Mouse (Mus musculus) liver, embryonic 14.5 days (tissue): ENCODE data around the gene Nudt4. TPM values are rescaled to one million over a fixed set of nuclear protein-coding genes. Genes with fewer than 3 reads are reported as not detected.

Experiments used
- ATAC-seq: fragments of 200-750 bp; cut with Nextera tagmentation; 2 replicates; pipeline ENCODE4 v1.8.0; 2017; ENCODE audit warnings: moderate number of reproducible peaks, mild to moderate bottlenecking, moderate library complexity; ENCODE audit not compliant: insufficient read depth
- DNase-seq, 3 experiments: peaks; one replicate each; pipeline ENCODE4 v3.0.0-alpha.2; 2012 to 2013; ENCODE audit warnings: low read depth in 3 of 3, low spot score in 3 of 3
- H3K27ac ChIP-seq: fragments of 300-500 bp; sonication (generic); 2 replicates; pipeline ENCODE4 v1.5.1; 2014; ENCODE audit warnings: moderate library complexity, mild to moderate bottlenecking, control low read depth, inconsistent platforms
- H3K27me3 ChIP-seq: fragments of 300-500 bp; sonication (generic); 2 replicates; pipeline ENCODE4 v1.6.1; 2014; ENCODE audit warnings: mild to moderate bottlenecking, low read length, moderate library complexity; ENCODE audit not compliant: control insufficient read depth, insufficient read depth
- H3K36me3 ChIP-seq: fragments of 300-500 bp; sonication (generic); replicated peaks from 2 replicates; pipeline ENCODE4 v1.6.1; 2014; ENCODE audit warnings: low read depth; ENCODE audit not compliant: control insufficient read depth, insufficient read depth
- H3K4me1 ChIP-seq, 2 experiments: fragments of 200-500 bp in 1 of 2; fragments of 300-500 bp in 1 of 2; sonication (generic) in 1 of 2; replicated peaks; 2 replicates each; pipeline ENCODE4 v1.6.1; 2012 to 2014; ENCODE audit warnings: antibody characterized with exemption in 1 of 2, inconsistent platforms in 1 of 2, low read length in 1 of 2; ENCODE audit not compliant: control insufficient read depth in 2 of 2, insufficient read depth in 2 of 2
- H3K4me2 ChIP-seq: fragments of 300-500 bp; sonication (generic); 2 replicates; pipeline ENCODE4 v1.6.1; 2014; ENCODE audit warnings: low read depth, mild to moderate bottlenecking, control low read depth, moderate library complexity
- H3K4me3 ChIP-seq, 2 experiments: fragments of 200-500 bp in 1 of 2; fragments of 300-500 bp in 1 of 2; sonication (generic) in 1 of 2; 2 replicates each; pipeline ENCODE4 v1.5.1; 2012 to 2014; ENCODE audit warnings: low read depth in 2 of 2, low read length in 2 of 2, mild to moderate bottlenecking in 2 of 2, control low read depth in 1 of 2, inconsistent platforms in 1 of 2, moderate library complexity in 1 of 2; ENCODE audit not compliant: insufficient read depth in 1 of 2
- H3K9ac ChIP-seq: fragments of 300-500 bp; sonication (generic); replicated peaks from 2 replicates; pipeline ENCODE4 v1.6.1; 2014; ENCODE audit warnings: mild to moderate bottlenecking, control low read depth, moderate library complexity
- H3K9me3 ChIP-seq: fragments of 300-500 bp; sonication (generic); 2 replicates; pipeline ENCODE4 v1.6.1; 2016; ENCODE audit warnings: low read length, mixed read lengths; ENCODE audit not compliant: control insufficient read depth
- CTCF ChIP-seq: IDR thresholded peaks from 2 replicates; pipeline ENCODE4 v1.5.1; 2016; ENCODE audit warnings: antibody characterized with exemption, low read depth, control low read depth
- EP300 ChIP-seq: IDR thresholded peaks from 2 replicates; pipeline ENCODE4 v1.6.1; 2016; ENCODE audit warnings: antibody characterized with exemption, low read depth
- WGBS: fragments of 180-500 bp; shearing (Covaris S2); extraction: QIAGEN DNeasy Blood & Tissue Kit; methylation state at CpG from one replicate; pipeline ENCODE4 v1.1.7; 2014; ENCODE audit not compliant: insufficient replicate concordance; 5-methylcytosine and 5-hydroxymethylcytosine counted together
- polyA plus RNA-seq, 2 experiments: library from polyadenylated mRNA; depleted of rRNA in 1 of 2; stranded (reverse) in 1 of 2; unstranded in 1 of 2; fragments of >200 nt; fragmentation: Nextera tagmentation in 1 of 2; extraction: Ambion mirVana in 1 of 2; gene quantifications; 2 replicates each; pipeline versions ENCODE4 v1.2.1 to v1.2.3; 2012 to 2014

Gene Nudt4
- polyA plus RNA-seq, 2 experiments = 49.7 to 95.5 TPM

DNA sequence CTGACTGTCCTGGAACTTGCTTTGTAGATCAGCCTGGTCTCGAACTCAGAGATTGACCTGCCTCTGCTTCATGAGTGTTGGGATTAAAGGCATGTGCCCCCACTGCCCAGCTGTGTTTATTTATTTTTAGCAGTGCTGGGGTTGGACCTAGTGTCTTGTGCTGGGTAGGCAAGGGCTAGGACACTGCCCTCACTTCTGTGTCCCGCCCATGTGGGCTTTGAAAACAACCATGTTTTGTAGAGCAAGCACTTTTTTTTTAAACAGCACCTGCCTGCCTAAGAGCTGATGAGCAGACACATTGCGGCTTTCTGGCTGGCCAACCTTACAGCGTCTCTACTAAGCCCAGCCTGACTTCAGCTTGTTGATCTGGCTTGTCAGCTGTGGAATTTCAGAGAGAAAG lies 27.3 kb upstream of the Nudt4 start:
- ATAC-seq (no peak), DNase-seq (no peak)
- Histone ChIP-seq H3K4me2 (no peak overlapping the region), H3K27me3 (no peaks in the 10 kb centered on the region), H3K9ac (no peak overlapping the region), H3K36me3 (no peaks in the 10 kb centered on the region), H3K27ac (no peak overlapping the region), H3K4me3 (no peak overlapping the region), H3K9me3 (no peaks in the 10 kb centered on the region), H3K4me1 (peaks cover 0 to 11% of the 10 kb centered on the region in 2 experiments; a peak in 3 of 4 replicates)
- WGBS = 62% methylated on average over 4 of the region's 4 CpGs
- no peak for TF ChIP-seq CTCF
- no peak for TF ChIP-seq EP300

DNA sequence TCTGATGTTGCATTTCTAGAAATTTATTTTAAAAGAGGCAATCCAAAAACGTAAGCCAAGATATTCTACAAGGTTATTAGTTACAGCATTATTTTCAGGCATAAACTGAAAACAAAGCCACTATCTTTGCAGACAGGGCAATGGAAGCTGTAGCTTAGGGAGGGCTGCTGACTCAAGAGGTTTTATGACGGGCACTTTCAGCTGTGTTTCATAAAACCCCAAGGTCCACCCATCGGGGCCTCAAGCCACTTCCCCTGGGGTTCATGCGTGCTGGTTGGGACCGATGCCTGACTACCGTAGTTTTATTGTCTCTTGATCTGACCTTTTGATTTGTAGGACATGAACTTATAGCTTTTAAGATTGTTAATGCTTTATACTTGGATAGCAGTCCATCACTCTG lies 26.2 kb upstream of the Nudt4 start:
- no peak for DNase-seq
- Histone ChIP-seq H3K9ac (no peak overlapping the region), H3K4me2 (no peak overlapping the region), H3K4me3 (no peak overlapping the region), H3K4me1 (peaks cover 0 to 3% of the 10 kb centered on the region in 2 experiments; a peak in 2 of 4 replicates), H3K9me3 (no peaks in the 10 kb centered on the region), H3K27ac (no peak overlapping the region), H3K27me3 (no peaks in the 10 kb centered on the region), H3K36me3 (no peaks in the 10 kb centered on the region)
- no peak for TF ChIP-seq CTCF
- TF ChIP-seq EP300 = no peak
- no peak for ATAC-seq
- WGBS = 42% methylated on average over 6 of the region's 6 CpGs

DNA sequence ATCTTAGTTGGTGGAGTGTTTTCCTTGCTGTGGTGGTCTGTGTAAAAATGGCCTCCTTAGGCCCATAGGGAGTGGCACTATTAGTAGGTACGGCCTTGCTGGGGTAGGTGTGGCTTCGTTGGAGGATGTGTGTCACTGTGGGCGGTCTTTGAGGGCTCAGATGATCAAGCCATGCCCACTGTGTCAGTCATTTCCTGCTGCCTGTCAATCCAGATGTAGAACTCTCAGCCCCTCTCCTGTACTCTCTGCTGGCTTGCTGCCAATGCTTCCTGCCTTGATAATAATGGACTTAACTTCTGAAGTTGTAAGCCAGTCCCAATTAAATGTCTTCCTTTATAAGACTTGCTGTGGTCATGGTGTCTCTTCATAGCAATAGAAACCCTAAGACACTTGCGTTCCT lies 25.2 kb upstream of the Nudt4 start:
- no peak for TF ChIP-seq EP300
- no peak for TF ChIP-seq CTCF
- ATAC-seq = no peak
- no peaks in the 10 kb centered on the region for H3K9me3 ChIP-seq
- DNase-seq = no peak
- H3K4me3 ChIP-seq = no peak overlapping the region
- no peaks in the 10 kb centered on the region; a peak in 1 of 4 replicates for H3K4me1 ChIP-seq
- no peaks in the 10 kb centered on the region for H3K36me3 ChIP-seq
- no peaks in the 10 kb centered on the region for H3K27me3 ChIP-seq
- no peak overlapping the region for H3K27ac ChIP-seq
- no peak overlapping the region for H3K9ac ChIP-seq
- 67% methylated on average over 4 of the region's 4 CpGs for WGBS
- no peak overlapping the region for H3K4me2 ChIP-seq

DNA sequence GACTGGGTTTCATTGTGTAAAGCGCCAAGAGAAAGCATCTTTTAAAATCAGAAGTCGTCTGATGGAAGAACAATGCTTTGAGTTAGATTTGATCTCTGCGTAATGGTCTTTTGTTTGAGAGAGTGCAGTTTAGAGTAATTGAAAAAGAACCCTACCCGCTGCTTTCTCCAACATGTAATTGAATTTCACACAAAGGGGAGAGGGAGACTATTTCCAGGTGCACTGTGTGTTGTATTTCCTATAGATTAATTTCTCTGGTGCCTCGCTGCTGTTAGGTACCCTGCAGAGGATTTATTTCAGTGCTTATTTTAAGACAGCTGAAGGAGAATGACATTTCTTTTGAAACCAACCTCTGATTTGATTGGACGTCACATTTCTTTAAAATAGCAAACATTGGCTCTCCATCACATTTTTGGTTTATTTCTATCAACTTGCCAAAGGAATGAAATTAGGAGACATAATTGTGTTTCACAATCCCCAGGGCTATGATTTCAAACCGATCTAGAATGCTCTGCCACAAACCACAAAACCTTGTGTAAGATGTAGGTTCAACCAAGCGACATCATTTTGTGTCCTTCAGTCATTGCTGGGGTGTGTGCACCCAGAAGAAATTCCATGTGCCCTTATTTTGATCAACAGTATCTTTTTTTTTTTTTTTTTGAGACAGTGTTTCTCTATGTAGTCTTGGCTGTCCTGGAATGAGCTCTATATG lies 23.7 kb upstream of the Nudt4 start:
- Histone ChIP-seq H3K4me1 (no peaks in the 10 kb centered on the region), H3K4me2 (no peak overlapping the region), H3K9me3 (no peaks in the 10 kb centered on the region), H3K36me3 (no peaks in the 10 kb centered on the region), H3K9ac (no peak overlapping the region), H3K27me3 (no peaks in the 10 kb centered on the region), H3K4me3 (no peak overlapping the region), H3K27ac (no peak overlapping the region)
- 63% methylated on average over 8 of the region's 8 CpGs for WGBS
- ATAC-seq (no peak), DNase-seq (no peak)
- TF ChIP-seq CTCF = no peak
- TF ChIP-seq EP300 = no peak

GRCm38 (mm10) chr10:95585554-95585953 lies 21.6 kb upstream of the Nudt4 start:
- Histone ChIP-seq H3K4me1 (no peaks in the 10 kb centered on the region), H3K9me3 (no peaks in the 10 kb centered on the region), H3K9ac (no peak overlapping the region), H3K27ac (no peak overlapping the region), H3K27me3 (no peaks in the 10 kb centered on the region), H3K4me2 (no peak overlapping the region), H3K36me3 (no peaks in the 10 kb centered on the region), H3K4me3 (no peak overlapping the region)
- WGBS = 79% methylated on average over 6 of the region's 6 CpGs
- TF ChIP-seq CTCF = no peak
- no peak for TF ChIP-seq EP300
- no peak for ATAC-seq
- DNase-seq = no peak
